Mouse (Mus musculus) gastrocnemius, postnatal 14 days (tissue): ENCODE measurements around the gene Tnip1. TPM values are rescaled to one million over a fixed set of nuclear protein-coding genes. Genes with fewer than 3 reads are reported as not detected.

Source experiments
- DNase-seq: peaks from one replicate; pipeline ENCODE4 v3.0.0; 2021; ENCODE audit warnings: mixed read lengths
- intact Hi-C: fragments of 180-260 bp; cut with DNase I; formaldehyde crosslinking; loops from one replicate; pipeline ENCODE4 v1.15.1; 2025; ENCODE audit warnings: low total_unique reads
- total RNA-seq, 2 experiments: library from RNA; stranded (reverse); gene quantifications; 2 replicates each; pipeline ENCODE4 v1.2.3; 2021

The Tnip1 gene
- total RNA-seq, 2 experiments from 2014 or later: 28.8 to 31.1 TPM

- DNase-seq: no peak
- intact Hi-C loops: no loop called here
Measured at GRCm38 (mm10) chr11:54944702-54945101, 18.0 kb downstream of the Tnip1 start.

GRCm38 (mm10) chr11:54940056-54940455 is 22.7 kb downstream of the Tnip1 start:
- no peak for DNase-seq

GRCm38 (mm10) chr11:54939501-54939900 is 23.2 kb downstream of the Tnip1 start:
- DNase-seq: no peak
- intact Hi-C loops: no loop called here

More at GRCm38 (mm10) chr11:54940056-54940455, 22.7 kb downstream of the Tnip1 start:
- intact Hi-C loops: no loop called here

- no peak for DNase-seq
- intact Hi-C loops: no loop called here
Measured at GRCm38 (mm10) chr11:54936771-54937140, 26.0 kb downstream of the Tnip1 start.

GRCm38 (mm10) chr11:54936035-54936770 is 26.5 kb downstream of the Tnip1 start:
- DNase-seq: no peak
- intact Hi-C loops: no loop called here

GRCm38 (mm10) chr11:54934198-54934597 is 28.5 kb downstream of the Tnip1 start:
- DNase-seq: no peak
- intact Hi-C loops: loop anchor here (2.0 kb wide), 1 partner anchor 47 kb away; no protein-coding TSS in a partner anchor

GRCm38 (mm10) chr11:54932540-54932939 is 30.2 kb downstream of the Tnip1 start:
- intact Hi-C loops: no loop called here
- DNase-seq: no peak

- no peak for DNase-seq
Measured at GRCm38 (mm10) chr11:54931405-54932093, 31.2 kb downstream of the Tnip1 start.

GRCm38 (mm10) chr11:54930318-54930979 is 32.3 kb downstream of the Tnip1 start:
- intact Hi-C loops: no loop called here
- peak; percentile 52 for DNase-seq

More at GRCm38 (mm10) chr11:54931405-54932093, 31.2 kb downstream of the Tnip1 start:
- intact Hi-C loops: no loop called here

GRCm38 (mm10) chr11:54929744-54930143 is 33.0 kb downstream of the Tnip1 start:
- no peak for DNase-seq
- intact Hi-C loops: loop anchor here (2.0 kb wide), 1 partner anchor 57 kb away; no protein-coding TSS in a partner anchor

GRCm38 (mm10) chr11:54929290-54929689 is 33.4 kb downstream of the Tnip1 start:
- DNase-seq: no peak
- intact Hi-C loops: loop anchor here (2.0 kb wide), 1 partner anchor 58 kb away; no protein-coding TSS in a partner anchor

GRCm38 (mm10) chr11:54928886-54929285 is 33.8 kb downstream of the Tnip1 start:
- intact Hi-C loops: loop anchor here (2.0 kb wide), 1 partner anchor 58 kb away; no protein-coding TSS in a partner anchor
- no peak for DNase-seq

- DNase-seq: no peak
- intact Hi-C loops: loop anchor here (2.0 kb wide), 1 partner anchor 59 kb away; no protein-coding TSS in a partner anchor
Measured at GRCm38 (mm10) chr11:54928219-54928618, 34.5 kb downstream of the Tnip1 start.

GRCm38 (mm10) chr11:54927346-54928140 is 35.2 kb downstream of the Tnip1 start:
- intact Hi-C loops: loop anchor here (2.0 kb wide), 2 partner anchors 49 to 59 kb away; no protein-coding TSS in a partner anchor
- peak; percentile 72 for DNase-seq

GRCm38 (mm10) chr11:54924145-54924544 is 38.6 kb downstream of the Tnip1 start:
- intact Hi-C loops: no loop called here
- no peak for DNase-seq

GRCm38 (mm10) chr11:54922488-54922887 is 40.2 kb downstream of the Tnip1 start:
- intact Hi-C loops: no loop called here
- no peak for DNase-seq

GRCm38 (mm10) chr11:54921798-54922197 is 40.9 kb downstream of the Tnip1 start:
- intact Hi-C loops: no loop called here
- DNase-seq: peak; percentile 83

- peak; percentile 44 for DNase-seq
- intact Hi-C loops: no loop called here
Measured at GRCm38 (mm10) chr11:54920973-54921580, 41.6 kb downstream of the Tnip1 start.
